Mouse (Mus musculus) limb, embryonic 14.5 days (tissue): ENCODE data around the gene Dnajc28. TPM values are rescaled to one million over a fixed set of nuclear protein-coding genes. Genes with fewer than 3 reads are reported as not detected.

ENCODE experiments used
- ATAC-seq: fragments of 200-750 bp; cut with Nextera tagmentation; 2 replicates; pipeline ENCODE4 v1.8.0; 2017; ENCODE audit warnings: low read depth, moderate number of reproducible peaks, moderate TSS enrichment; ENCODE audit not compliant: low FRiP score
- DNase-seq: peaks from one replicate; pipeline ENCODE4 v3.0.0-alpha.2; 2015; ENCODE audit warnings: low spot score
- H3K27ac ChIP-seq: fragments of 300-500 bp; sonication (generic); replicated peaks from 2 replicates; pipeline ENCODE4 v1.5.1; 2014; ENCODE audit warnings: low read depth, mild to moderate bottlenecking, low read length, moderate library complexity, mixed read lengths
- H3K27me3 ChIP-seq: fragments of 300-500 bp; sonication (generic); 2 replicates; pipeline ENCODE4 v1.6.1; 2014; ENCODE audit warnings: low read length, mixed read lengths; ENCODE audit not compliant: control insufficient read depth, insufficient read depth
- H3K36me3 ChIP-seq: fragments of 300-500 bp; sonication (generic); 2 replicates; pipeline ENCODE4 v1.6.1; 2014; ENCODE audit warnings: mild to moderate bottlenecking, low read length, moderate library complexity, mixed read lengths; ENCODE audit not compliant: control insufficient read depth, insufficient read depth
- H3K4me1 ChIP-seq: fragments of 300-500 bp; sonication (generic); 2 replicates; pipeline ENCODE4 v1.6.1; 2014; ENCODE audit warnings: antibody characterized with exemption, low read length, mixed read lengths; ENCODE audit not compliant: control insufficient read depth, insufficient read depth
- H3K4me2 ChIP-seq: fragments of 300-500 bp; sonication (generic); replicated peaks from 2 replicates; pipeline ENCODE4 v1.6.1; 2014; ENCODE audit warnings: low read depth, mild to moderate bottlenecking, low read length, moderate library complexity; ENCODE audit not compliant: severe bottlenecking
- H3K4me3 ChIP-seq: fragments of 300-500 bp; sonication (generic); replicated peaks from 2 replicates; pipeline ENCODE4 v1.5.1; 2014; ENCODE audit warnings: low read length
- H3K9ac ChIP-seq: fragments of 300-500 bp; sonication (generic); 2 replicates; pipeline ENCODE4 v1.6.1; 2014; ENCODE audit warnings: mild to moderate bottlenecking, low read depth, low read length, moderate library complexity; ENCODE audit not compliant: severe bottlenecking
- H3K9me3 ChIP-seq: fragments of 300-500 bp; sonication (generic); 2 replicates; pipeline ENCODE4 v1.6.1; 2016; ENCODE audit warnings: low read length; ENCODE audit not compliant: control insufficient read depth
- POLR2A ChIP-seq: fragments of 200-500 bp; IDR thresholded peaks from 2 replicates; pipeline ENCODE4 v1.8.0; 2012; ENCODE audit warnings: inconsistent platforms, mild to moderate bottlenecking, moderate library complexity, borderline replicate concordance; ENCODE audit not compliant: insufficient read depth, insufficient read length; ENCODE audit errors: extremely low read depth
- WGBS: fragments of 180-500 bp; shearing (Covaris S2); extraction: QIAGEN DNeasy Blood & Tissue Kit; methylation state at CpG from one replicate; pipeline ENCODE4 v1.1.7; 2014; 5-methylcytosine and 5-hydroxymethylcytosine counted together
- polyA plus RNA-seq, 2 experiments: library from polyadenylated mRNA; depleted of rRNA in 1 of 2; stranded (reverse) in 1 of 2; unstranded in 1 of 2; fragments of >200 nt; fragmentation: Nextera tagmentation in 1 of 2; extraction: Ambion mirVana in 1 of 2; gene quantifications; 2 replicates each; pipeline versions ENCODE4 v1.2.1 to v1.2.3; 2012 to 2014

The Dnajc28 gene
- polyA plus RNA-seq, 2 experiments, result 1.7 to 2.9 TPM

GRCm38 (mm10) chr16:91609501-91610245 lies 9.2 kb downstream of the Dnajc28 start:
- Histone ChIP-seq H3K36me3 (no peaks in the 10 kb centered on the region), H3K4me3 (no peak overlapping the region), H3K4me1 (no peaks in the 10 kb centered on the region), H3K27ac (no peak overlapping the region), H3K27me3 (no peaks in the 10 kb centered on the region), H3K9ac (no peak overlapping the region), H3K4me2 (no peak overlapping the region), H3K9me3 (no peaks in the 10 kb centered on the region)
- no peak for ATAC-seq
- WGBS, result 57% methylated on average over 9 of the region's 9 CpGs
- no peak for DNase-seq
- no peak for TF ChIP-seq POLR2A

- Histone ChIP-seq H3K9ac (no peak overlapping the region), H3K27ac (no peak overlapping the region), H3K9me3 (no peaks in the 10 kb centered on the region), H3K36me3 (no peaks in the 10 kb centered on the region), H3K4me1 (no peaks in the 10 kb centered on the region), H3K4me2 (no peak overlapping the region), H3K27me3 (no peaks in the 10 kb centered on the region), H3K4me3 (no peak overlapping the region)
- DNase-seq (no peak), ATAC-seq (no peak)
- no peak for TF ChIP-seq POLR2A
- 88% methylated on average over 8 of the region's 8 CpGs for WGBS
Measured at GRCm38 (mm10) chr16:91606958-91607357, 11.9 kb downstream of the Dnajc28 start.

GRCm38 (mm10) chr16:91605156-91605555 lies 13.7 kb downstream of the Dnajc28 start:
- no peak overlapping the region for H3K4me3 ChIP-seq
- no peaks in the 10 kb centered on the region for H3K9me3 ChIP-seq
- no peaks in the 10 kb centered on the region for H3K4me1 ChIP-seq
- no peaks in the 10 kb centered on the region for H3K36me3 ChIP-seq
- WGBS, result 55% methylated on average over 6 of the region's 6 CpGs
- no peak for ATAC-seq
- DNase-seq, result no peak
- H3K27ac ChIP-seq, result no peak overlapping the region
- no peaks in the 10 kb centered on the region for H3K27me3 ChIP-seq
- no peak overlapping the region for H3K4me2 ChIP-seq
- H3K9ac ChIP-seq, result no peak overlapping the region
- TF ChIP-seq POLR2A, result no peak

- DNase-seq (no peak), ATAC-seq (no peak)
- Histone ChIP-seq H3K27ac (no peak overlapping the region), H3K36me3 (no peaks in the 10 kb centered on the region), H3K9ac (no peak overlapping the region), H3K27me3 (no peaks in the 10 kb centered on the region), H3K4me1 (peaks cover 3% of the 10 kb centered on the region; the same call in 1 of the 2 replicates), H3K4me3 (no peak overlapping the region), H3K9me3 (no peaks in the 10 kb centered on the region), H3K4me2 (no peak overlapping the region)
- WGBS, result 38% methylated on average over 9 of the region's 9 CpGs
- no peak for TF ChIP-seq POLR2A
Measured at GRCm38 (mm10) chr16:91601693-91602092, 17.1 kb downstream of the Dnajc28 start.

- no peak for TF ChIP-seq POLR2A
- Histone ChIP-seq H3K4me2 (no peak overlapping the region), H3K9me3 (no peaks in the 10 kb centered on the region), H3K27me3 (no peaks in the 10 kb centered on the region), H3K9ac (no peak overlapping the region), H3K4me1 (peaks cover 3% of the 10 kb centered on the region; the same call in 1 of the 2 replicates), H3K36me3 (no peaks in the 10 kb centered on the region), H3K27ac (no peak overlapping the region), H3K4me3 (no peak overlapping the region)
- ATAC-seq (no peak), DNase-seq (no peak)
- WGBS, result 42% methylated on average over 4 of the region's 4 CpGs
Measured at GRCm38 (mm10) chr16:91601081-91601480, 17.7 kb downstream of the Dnajc28 start.
